Mouse (Mus musculus) small intestine, adult 2 months (tissue): ENCODE results near the gene Il4ra.

Experiments used
- CTCF ChIP-seq: fragments of 200-500 bp; IDR thresholded peaks from 2 replicates; pipeline ENCODE4 v1.5.1; 2012; ENCODE audit warnings: low read depth, mild to moderate bottlenecking, control low read depth, inconsistent platforms, low read length, moderate library complexity, mixed read lengths; ENCODE audit not compliant: insufficient replicate concordance, insufficient read length; ENCODE audit errors: extremely low read depth
- POLR2A ChIP-seq: fragments of 200-500 bp; IDR thresholded peaks from 2 replicates; pipeline ENCODE4 v1.6.1; 2012; ENCODE audit warnings: low read depth, mild to moderate bottlenecking, control low read depth, inconsistent platforms, low read length, moderate library complexity

DNA sequence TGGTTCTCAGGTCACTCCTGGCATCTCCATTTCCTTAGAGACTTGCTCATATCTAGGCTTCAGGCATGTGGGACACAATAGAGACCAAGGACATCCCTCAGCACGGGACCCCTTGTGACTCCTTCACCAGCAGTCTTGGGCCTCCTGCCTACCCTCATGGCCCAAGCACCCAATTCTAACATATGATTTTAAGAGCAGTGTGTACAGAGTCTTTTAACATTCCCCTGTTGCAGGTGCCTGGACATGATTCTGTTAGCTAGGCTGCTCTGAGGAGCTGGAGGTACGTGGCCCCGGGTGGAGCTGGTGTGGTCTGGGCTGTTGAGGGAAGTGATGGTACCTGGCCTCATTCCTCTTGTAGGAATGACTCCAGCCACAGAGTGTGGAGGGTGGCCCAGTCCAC lies 11.2 kb downstream of the Il4ra start:
- TF ChIP-seq POLR2A (no peak), CTCF (no peak)
